Comparison of ENCODE assay signal across 14 mouse cellular contexts in genomic region chr2:6449656-6450055, GRCm38 (mm10).
"Had no signal": no experiment of that assay in that cellular context is flagged by ENCODE, and none has a peak within 500 bp of the region (broad histone marks: within the 10 kb centered on the region; RNA-seq: fewer than 3 reads in every experiment).

No protein-coding gene starts in this region.

- H3K4me3 ChIP-seq: limb, embryonic 12.5 days; stomach, embryonic 15.5 days had no signal

- H3K36me3 ChIP-seq: stomach, embryonic 15.5 days had no signal

- H3K9me3 ChIP-seq: limb, embryonic 12.5 days; stomach, embryonic 15.5 days had no signal

- ATAC-seq: inflammation-experienced regulatory T-cells, adult 6 months; intestine, postnatal 0 days; midbrain, embryonic 16.5 days had no signal

- H3K27ac ChIP-seq: limb, embryonic 12.5 days; liver, embryonic 14.5 days; stomach, embryonic 15.5 days had no signal

- H3K4me2 ChIP-seq: limb, embryonic 12.5 days; stomach, embryonic 15.5 days had no signal

- H3K4me1 ChIP-seq: stomach, embryonic 15.5 days had no signal

- H3K27me3 ChIP-seq: limb, embryonic 12.5 days; stomach, embryonic 15.5 days had no signal

- DNase-seq: kidney, adult 9 months; kidney, postnatal 10 days; kidney, postnatal 4 days; lung, adult 18-20 months; lung, postnatal 36 days; right cerebral cortex, postnatal 14 days; thymus, adult 2 months; thymus, postnatal 25 days had no signal

- H3K9ac ChIP-seq: limb, embryonic 12.5 days; liver, embryonic 14.5 days; stomach, embryonic 15.5 days had no signal
